Mouse (Mus musculus): ENCODE measurements at regions not wholly inside any gene's neighbourhood (a gene's known extent, or its start where the extent isn't known, plus 50 kb on each side); places are given as distances from the start of the nearest gene placed in this dataset.
"Not testable (repeated sequence)": the region's sequence is repeated elsewhere in the genome, so short reads cannot be mapped to it uniquely, and the experiment has no call there.

DNA sequence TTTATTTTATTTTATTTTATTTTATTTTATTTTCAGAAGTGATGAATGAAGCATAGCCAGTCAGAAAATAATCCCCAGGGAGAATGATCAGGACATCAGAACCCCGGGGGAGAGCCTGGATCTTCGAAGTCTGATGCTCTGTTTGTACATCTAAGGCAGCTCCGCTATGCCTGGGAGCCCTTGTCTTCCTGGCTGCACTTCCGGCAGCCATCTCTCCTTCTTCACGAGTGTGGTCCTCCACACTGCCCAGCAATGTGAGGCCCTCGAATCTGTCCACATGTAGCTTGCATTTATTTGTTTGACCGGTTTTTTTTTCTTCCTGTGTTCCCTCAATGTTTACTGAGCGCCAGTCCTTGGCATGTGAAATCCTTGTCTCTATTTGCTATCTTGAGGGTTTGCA lies 95.9 kb downstream of the Vcpkmt start:
- no peak for DNase-seq (ENCODE audit: low spot score in 2 of 2)

DNA sequence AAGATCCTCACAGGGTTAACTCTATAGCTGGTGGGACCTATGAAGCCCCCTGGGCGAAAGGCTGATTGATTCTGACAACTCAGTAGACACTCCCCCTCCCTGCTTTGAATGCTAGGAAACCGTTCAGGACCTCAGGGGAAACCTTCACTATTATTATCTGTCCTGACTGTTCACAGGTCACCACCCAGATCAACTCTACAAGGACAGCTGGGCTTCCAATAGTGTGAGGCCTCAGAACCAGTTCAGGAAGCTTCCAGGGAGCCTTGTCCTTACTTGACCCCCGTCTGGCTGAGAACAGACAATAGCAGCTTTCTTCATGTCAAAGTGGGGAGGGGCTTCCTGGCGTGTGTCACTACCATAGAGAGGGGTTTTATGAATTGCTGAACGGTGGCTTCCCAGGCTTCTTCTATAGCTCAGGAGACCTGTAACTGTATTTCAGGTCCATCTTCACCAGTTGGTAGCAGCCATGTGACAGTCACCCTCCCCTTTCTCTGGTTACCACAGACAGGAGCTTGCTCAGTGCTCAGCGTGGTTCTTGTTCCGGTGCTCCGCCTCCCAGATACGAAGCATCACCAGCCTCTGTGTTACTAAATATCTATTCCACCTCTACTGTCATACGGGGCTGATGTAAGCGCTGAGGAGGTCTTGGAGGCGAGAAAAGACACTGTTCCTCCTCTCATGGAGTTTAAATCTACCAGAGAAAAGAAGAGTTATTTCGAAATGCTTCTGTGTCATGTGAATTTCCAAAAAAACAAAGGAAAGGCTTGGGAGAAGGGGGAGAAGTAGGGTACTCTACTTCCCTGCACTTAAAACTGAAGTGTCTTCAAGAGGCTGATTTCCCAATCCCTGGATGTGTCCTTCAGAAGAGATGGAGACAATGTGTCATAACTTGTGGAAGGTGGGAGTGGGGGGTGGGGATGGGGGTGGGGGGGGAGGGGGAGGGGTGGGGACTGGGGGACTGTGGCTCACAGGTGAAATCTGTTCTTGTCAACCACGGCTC lies 96.9 kb downstream of the Vcpkmt start:
- no peak for DNase-seq (ENCODE audit: low spot score in 2 of 2)

DNA sequence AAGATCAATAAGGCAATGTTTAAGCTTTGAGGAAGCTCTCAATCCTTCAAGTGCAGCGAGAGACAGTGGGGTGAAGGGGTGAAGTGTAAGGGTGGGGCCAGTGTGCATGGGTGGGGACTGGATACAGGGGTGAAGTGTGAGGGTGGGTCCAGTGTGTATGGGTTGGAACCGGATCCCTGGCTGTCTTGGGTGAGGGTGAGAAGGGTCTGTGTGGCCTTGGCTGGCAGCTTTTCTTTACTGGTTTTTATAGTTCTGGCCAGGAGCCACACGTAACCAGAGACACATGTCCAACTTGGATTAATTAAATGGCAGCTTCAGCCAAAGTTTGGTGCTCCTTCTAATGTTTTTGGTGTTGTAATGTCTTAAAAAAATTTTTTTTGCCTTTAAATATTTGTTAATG lies 101.4 kb downstream of the Vcpkmt start:
- DNase-seq (ENCODE audit: low spot score in 2 of 2), result no peak

DNA sequence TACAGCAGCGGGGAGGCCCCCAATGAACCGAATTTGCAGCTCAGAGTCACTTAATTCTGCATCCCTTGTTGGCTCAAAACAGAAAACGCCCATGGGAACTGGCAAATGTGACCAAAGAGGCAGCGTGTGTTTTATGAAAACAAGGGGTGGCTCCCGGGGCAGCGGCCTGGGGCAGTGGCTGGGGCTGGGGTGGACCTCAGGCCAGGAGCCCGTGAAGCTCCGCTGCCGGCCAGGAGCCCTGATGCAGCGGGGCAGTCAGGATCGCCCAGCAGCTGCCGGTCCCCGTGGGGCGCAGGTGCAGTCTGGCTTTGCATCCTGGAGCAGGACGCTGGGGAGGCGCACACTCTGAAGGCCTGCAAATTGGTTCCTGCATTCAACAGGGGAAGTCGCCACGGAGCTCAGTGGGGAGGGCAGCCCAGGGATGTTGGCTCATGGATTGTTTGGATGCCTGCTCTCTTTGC lies 104.4 kb upstream of the Gm9887 start:
- peak in 1 of 2 experiments; percentile 30 for DNase-seq (ENCODE audit: low spot score in 2 of 2)

DNA sequence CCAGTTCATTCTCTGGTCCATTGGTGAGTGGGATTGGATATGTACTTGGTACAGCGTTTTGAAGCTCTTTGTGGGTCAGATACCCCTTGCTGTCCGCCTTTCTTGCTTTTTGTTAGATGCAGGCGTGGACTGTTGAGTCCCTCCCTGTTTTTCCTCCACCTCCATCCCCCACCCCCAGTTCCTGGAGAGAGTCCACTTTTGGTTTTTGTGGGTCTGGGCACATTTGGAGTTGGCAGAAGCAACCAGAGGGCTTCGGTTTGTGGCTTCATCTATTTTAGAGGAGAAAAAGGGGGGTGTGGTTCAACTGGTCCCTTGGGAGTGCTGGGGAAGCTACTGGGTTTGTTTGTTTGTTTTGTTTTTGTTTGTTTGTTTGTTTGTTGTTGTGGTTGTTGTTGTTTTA lies 103.9 kb upstream of the Gm9887 start:
- no peak for DNase-seq (ENCODE audit: low spot score in 2 of 2)

DNA sequence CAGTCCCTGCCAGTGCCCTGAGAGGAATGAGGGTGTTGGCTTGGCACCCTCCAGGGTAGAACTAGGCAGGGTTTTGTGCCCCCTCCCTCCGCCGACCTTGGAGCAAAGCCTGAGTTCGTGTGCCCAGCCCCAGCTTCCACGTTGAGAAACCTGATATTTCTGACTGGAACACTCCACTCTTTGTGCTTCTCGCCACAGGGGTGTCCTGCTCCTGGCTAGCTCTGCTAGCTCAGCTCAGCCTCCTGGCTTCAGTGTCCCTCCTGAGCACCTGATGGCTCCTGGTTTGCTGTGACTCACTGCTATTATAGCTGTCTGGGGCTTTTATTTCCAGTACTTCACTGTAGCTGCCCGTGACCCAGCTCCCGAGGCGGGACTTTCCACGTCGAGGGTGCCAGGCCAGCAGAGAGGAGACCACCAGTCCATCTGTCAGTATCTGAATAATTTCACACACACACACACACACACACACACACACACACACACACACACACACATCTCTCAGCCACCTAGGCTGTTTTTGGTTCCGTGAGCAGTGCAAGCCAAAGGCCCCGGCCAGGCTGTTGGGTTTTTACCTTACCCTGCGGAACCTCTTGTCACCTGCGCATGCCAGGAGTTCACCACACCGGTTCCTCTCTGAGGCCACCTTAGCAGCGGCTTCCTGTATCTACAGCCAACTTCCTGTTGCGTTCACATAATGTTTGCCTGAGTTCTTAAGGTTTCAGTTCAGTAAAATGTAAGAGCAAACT lies 102.8 kb upstream of the Gm9887 start:
- DNase-seq (ENCODE audit: low spot score in 2 of 2), result peak in 1 of 2 experiments; percentile 50

DNA sequence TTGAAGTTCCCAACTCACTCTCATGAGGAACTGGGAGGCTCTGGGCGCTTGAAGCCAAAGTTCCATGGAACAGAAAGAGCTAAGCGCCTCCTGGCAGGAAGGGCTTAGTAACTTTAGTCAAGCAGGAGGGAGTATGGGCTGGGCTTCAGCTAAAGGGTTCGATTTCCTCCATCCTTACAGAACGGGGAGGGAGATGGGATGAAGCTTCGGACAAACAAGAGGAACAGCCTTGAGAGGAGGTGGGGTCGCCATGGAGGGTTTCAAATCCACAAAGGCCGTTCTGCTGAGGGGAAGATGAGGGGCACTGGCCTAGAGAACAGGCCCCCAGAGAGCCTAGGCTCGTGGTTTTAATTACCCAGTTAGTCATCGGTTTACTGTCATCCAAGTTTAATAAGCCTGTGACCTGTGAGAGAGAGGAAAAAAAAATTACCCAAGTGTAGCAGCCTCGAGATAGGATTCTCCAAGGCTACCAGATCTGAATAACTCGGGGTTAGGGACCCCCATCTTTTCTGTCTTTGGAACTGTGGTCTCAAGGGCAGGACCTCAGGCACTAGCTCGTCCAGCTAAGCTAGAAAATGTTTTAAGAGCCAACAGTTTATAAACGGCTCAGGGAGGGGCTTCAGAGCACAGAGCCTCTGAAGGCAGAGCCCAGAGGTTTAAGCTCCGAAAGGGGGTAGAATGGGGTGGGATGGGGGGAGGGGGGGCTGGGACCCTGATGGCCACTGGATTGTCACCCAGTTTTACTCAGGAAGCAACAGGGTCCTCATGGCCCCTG lies 102.1 kb upstream of the Gm9887 start:
- peak in 1 of 2 experiments; percentile 61 for DNase-seq (ENCODE audit: low spot score in 2 of 2)

DNA sequence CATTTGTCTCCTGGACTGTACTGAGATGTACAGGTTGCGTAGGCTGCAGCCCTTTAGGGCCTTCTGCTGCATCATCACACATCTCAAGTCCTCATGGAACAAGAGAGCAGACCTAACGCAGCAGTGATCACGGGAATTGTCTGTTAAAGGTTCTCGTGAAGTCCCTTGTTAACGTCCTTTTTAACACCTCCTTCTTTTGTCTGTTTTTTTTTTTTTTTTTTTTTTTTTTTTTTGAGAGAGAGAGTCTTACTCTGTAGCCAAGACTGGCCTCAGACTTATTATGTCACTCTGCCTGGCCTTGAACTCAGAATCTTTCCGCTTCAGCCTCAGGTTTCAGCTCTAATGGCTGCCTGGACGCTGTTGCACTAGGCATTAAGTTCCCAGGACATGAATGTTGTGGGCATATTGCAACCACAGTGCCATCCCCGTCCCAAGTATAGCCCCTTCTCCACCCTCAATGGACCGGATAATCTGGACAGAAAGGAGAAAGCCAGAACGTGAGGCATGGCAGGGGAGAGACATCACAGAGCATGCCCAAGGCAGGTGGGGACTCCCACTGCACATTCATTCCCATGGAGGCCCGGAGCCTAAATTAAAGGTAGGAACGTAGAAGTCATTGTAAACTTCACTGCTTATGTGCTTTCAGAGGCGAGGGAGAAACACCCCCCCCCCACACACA lies 101.3 kb upstream of the Gm9887 start:
- DNase-seq (ENCODE audit: low spot score in 2 of 2), result no peak

DNA sequence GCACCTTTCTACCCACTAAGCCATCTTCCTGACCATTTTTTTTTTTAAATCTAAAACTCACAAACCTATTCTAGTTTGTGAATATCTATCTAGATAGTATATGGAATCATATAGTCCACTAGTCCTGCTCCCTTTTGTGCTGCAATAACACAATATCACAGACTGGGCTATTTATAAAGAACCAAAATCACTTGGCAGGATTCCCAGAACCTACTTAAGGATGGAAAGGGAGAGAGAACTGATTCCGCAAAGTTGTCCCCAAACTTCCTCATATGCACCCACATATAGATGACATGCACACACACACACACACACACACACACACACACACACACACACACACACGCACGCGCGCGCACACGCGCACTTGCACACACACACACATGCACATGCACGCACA lies 100.7 kb upstream of the Gm9887 start:
- no peak for DNase-seq (ENCODE audit: low spot score in 2 of 2)

DNA sequence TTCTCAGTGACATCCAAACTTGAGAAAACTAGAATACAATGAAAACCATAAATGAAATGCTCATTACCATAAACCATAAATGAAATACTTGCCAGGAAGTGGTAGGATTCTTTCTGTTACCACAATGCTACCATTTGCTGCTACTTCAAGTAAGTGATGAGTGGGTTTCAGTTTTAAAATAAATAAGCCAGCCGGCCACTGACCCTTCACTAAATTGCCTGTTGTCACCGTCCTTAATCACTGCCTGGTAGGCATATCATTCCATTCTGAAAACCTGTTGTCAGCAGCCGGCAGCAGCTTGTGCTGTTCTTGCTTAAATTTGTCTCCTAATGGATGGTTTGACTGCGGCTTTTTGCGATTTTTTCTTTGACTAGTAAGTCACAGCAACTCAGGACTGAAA lies 99.6 kb upstream of the Gm9887 start:
- no peak for DNase-seq (ENCODE audit: low spot score in 2 of 2)

DNA sequence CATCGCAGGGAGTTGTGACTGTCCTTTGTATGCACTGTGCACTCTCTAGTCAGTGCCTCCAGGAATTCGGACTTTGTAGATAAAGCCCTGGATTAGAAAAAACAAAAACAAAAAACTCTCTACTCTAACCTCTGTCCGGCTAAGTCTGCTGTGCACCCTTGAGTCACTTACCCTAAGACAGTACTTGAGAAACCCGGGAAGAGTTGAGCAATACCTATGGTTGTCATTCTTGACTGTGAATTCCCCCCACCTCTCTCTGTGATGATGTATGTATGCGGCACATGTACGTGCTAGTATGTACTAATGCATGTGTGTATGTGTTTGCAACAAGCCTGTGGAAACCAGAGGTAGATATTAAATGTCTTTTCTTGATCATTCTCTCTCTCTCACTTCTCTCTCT lies 96.7 kb upstream of the Gm9887 start:
- DNase-seq (ENCODE audit: low spot score in 2 of 2), result no peak

DNA sequence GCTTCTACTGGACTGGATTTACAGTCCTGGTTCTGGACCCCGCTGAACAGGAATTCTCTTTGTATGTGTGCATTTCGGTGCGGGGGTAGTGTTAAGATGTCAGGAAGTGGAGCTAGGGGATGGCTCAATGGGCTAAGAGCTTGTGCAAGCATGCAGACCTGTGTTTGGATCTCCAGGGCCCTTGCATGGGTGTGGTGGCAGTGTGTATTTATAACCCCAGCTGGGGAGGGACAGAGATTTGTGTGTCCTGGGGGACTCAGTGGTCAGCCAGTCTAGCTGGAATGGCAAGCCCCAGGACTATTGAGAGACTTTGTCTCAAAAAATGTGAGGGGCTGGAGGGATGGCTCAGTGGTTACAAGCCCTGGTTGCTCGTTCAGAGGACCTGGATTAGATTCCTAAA lies 95.1 kb upstream of the Gm9887 start:
- DNase-seq (ENCODE audit: low spot score in 2 of 2), result no peak

DNA sequence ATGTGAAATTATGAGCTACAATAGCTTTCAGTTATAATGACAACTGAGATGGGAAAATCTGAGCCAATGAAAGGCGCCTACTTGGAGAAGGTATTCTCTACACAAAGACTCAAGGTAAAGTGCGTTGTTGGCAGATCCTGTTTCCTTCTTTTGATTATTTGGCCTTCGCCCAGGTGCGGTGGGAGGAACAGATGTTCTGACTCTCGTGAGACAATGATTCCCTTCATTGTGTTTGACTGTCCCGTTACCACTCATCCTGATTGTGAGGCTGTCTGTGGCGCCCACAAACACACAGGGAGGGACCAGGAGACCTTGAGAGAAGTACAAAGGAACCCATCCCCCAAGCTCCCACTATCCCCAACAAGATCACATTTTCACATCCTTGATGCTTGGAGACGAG lies 92.6 kb upstream of the Gm9887 start:
- DNase-seq (ENCODE audit: low spot score in 2 of 2), result no peak

DNA sequence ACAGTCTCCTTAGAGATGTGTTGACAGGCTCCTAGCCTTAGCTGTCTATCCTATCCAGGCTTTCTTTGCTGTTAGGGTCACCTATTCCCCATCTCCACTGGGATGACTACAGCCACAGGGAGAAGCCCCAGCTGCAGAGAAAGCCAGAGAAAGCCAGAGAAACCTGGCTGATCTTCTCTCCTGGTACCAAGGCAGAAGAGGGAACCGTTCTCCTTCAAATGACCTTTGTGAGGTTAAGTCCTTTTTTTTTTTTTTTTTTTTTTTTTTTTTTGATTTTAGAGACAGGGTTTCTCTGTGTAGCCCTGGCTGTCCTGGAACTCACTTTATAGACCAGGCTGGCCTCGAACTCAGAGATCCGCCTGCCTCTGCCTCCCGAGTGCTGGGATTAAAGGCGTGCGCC lies 91.1 kb upstream of the Gm9887 start:
- DNase-seq (ENCODE audit: low spot score in 2 of 2), result not testable (repeated sequence)

DNA sequence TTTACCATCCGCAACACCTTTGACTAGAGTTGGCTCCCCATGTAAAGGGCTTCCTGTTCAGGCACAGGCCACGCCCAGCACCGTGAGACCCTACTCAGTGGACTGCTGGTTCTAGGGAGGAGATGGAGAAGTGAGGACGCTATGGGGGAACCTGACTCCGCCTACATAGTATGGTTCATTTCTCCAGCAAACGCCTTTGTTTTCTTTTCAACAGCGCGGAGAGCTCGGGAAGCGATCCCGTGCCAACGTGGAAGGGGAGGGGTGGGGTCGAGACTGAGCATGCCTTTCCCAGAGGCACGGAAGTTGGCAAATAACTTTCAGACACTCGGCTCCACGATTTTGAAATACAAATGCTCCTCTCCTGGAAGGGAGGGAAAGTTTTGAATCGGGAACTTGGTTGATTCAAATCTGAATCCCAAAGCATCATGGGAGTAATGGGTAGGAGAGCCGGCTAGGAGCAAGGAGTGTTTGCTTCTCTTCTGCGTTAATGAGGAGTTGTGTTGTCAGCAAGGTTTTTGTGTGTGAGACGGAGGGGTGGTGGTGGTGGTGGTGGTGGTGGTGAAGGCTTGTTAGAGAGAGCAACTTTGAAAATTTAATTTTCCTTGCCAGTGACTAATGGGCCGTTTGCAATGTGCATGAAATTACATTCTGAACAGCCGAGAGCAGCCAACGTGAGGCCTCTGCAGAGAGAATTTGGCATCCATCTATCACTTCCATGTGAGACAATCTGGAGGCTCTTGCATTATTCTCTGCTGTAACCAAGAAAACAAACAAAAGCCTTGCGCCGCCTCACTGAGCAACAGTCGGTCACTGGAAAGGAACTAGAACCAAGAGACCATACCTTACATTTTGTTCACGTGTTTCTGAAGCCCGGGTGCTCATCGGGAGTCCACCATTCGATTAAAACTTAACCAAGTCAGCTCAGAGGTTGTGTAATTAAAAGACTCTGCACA lies 89.9 kb upstream of the Gm9887 start:
- peak in 1 of 2 experiments; percentile 55 for DNase-seq (ENCODE audit: low spot score in 2 of 2)

DNA sequence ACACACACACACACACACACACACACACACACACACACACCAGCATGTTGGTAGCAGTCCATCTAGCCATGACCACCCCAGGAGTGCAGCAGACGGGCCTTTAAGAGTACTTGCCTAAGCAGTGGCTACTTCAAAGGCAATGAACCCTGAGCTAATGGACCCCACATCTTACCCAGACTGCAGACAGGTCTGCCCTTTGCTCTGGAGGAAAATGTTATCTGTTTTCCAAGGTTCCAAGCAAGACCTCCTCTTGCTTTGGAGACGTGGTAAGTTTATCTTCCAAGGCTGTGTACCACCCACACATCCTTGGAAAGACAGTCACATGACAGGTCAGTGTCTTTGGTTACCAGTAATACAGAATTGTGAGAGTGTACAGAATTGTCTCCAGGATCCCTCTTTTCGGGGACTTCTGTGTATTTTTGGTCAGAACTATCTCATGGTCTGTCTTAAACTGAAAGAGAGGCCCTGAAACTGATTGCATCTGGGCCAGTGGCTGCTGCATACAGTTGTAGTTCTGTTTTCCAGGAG lies 88.4 kb upstream of the Gm9887 start:
- no peak for DNase-seq (ENCODE audit: low spot score in 2 of 2)

DNA sequence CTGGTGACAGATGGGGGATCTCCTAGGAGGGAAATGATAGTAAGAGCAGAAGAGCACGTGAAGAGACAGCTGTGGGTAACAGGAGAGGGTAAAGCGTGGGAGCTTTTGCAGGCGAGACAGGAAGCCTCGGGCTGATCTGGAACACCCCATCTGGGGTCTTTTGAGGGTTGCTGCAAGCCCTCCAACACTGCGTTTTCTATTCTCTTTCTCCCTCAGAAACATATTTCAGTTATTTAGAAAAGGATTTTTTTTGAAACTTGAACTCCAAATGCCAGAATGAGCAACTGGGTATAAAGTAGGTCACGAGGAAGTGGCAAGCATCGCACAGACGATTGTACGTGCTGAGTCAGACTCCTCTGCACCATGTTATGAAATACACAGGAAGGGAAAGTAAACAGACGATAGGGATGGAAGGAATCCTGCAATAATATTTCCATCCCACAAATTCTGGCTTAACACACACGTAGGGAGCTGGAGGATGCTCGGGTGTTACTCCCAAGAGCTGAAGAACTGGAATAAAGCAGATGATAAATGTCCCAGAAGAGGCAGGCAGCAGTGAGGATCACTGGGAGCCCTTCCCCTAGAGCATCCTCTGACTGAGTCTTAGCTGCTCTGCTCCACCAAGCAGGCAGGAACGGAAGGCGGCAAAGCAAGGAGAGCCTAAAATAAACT lies 86.0 kb upstream of the Gm9887 start:
- DNase-seq (ENCODE audit: low spot score in 2 of 2), result no peak

DNA sequence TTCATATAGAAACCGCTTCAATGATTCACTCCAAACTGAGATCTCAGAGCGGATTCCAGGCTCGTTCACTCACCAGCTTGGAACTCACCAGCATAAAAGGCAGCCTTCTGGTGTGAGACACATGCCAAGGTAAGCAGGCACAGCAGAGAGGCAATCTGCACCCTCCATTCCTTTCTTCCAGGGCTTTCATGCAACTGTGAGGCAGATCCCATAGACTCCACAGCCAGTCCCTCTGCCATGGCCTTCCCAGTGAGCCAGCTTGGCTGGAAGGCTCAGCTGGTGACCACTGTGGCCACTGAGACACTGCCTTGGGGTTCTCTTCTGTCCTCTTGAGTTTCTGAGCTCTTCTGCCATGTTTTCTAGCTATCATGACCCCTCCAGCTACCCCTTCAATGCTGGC lies 84.5 kb upstream of the Gm9887 start:
- DNase-seq (ENCODE audit: low spot score in 2 of 2), result no peak

DNA sequence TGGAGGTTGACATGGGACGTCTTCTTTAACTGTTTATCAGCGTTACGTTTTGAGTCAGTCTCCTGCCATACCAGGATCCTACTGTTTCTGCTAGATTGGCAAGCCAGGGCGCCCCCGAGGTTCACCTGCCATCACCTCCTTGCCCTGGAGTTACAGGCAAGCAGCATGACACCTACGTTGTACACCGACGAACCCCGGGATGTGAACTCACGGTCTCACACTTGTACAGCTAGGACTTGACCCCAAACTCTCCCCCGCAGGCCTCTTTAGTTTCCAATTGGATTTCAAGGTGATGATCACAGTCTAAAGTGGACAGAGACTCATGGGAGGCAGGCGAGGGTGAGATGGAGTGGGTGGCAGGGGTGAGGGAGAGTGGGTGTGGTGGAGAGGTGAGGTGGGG lies 83.9 kb upstream of the Gm9887 start:
- DNase-seq (ENCODE audit: low spot score in 2 of 2), result no peak
